Mouse (Mus musculus): Measurements from ENCODE around the gene Impg1. TPM values are rescaled to one million over a fixed set of nuclear protein-coding genes. Genes with fewer than 3 reads are reported as not detected.

Gene Impg1
- polyA plus RNA-seq, 1 experiment from 2014 or later = not detected

GRCm38 (mm10) chr9:80277770-80278169 is 187.5 kb downstream of the Impg1 start:
- Histone ChIP-seq H3K4me3 (replicated peaks; ENCODE audit: low read depth, low read length) (no peak overlapping the region), H3K27me3 (ENCODE audit: insufficient read depth, low read length) (no peaks in the 10 kb centered on the region), H3K9ac (ENCODE audit: low read depth, low read length) (no peak overlapping the region), H3K4me1 (replicated peaks; ENCODE audit: insufficient read depth, low read length) (no peaks in the 10 kb centered on the region), H3K9me3 (replicated peaks; ENCODE audit: low read length) (no peaks in the 10 kb centered on the region), H3K4me2 (ENCODE audit: low read length) (no peak overlapping the region), H3K27ac (no peak overlapping the region), H3K36me3 (ENCODE audit: insufficient read depth, low read length) (peaks cover 34% of the 10 kb centered on the region)
- ATAC-seq (replicated peaks; ENCODE audit: low FRiP score, low read depth) (no peak), DNase-seq (ENCODE audit: low spot score) (no peak)
- no peak for TF ChIP-seq CTCF (IDR thresholded peaks at IDR 0.05; ENCODE audit: low read depth)
- WGBS = 81% methylated on average over 6 of the region's 6 CpGs

- Histone ChIP-seq H3K9ac (ENCODE audit: low read depth, low read length) (no peak overlapping the region), H3K4me2 (ENCODE audit: low read length) (no peak overlapping the region), H3K27me3 (ENCODE audit: insufficient read depth, low read length) (no peaks in the 10 kb centered on the region), H3K27ac (no peak overlapping the region), H3K9me3 (replicated peaks; ENCODE audit: low read length) (no peaks in the 10 kb centered on the region), H3K36me3 (ENCODE audit: insufficient read depth, low read length) (peaks cover 32% of the 10 kb centered on the region), H3K4me3 (replicated peaks; ENCODE audit: low read depth, low read length) (no peak overlapping the region), H3K4me1 (replicated peaks; ENCODE audit: insufficient read depth, low read length) (no peaks in the 10 kb centered on the region)
- DNase-seq (ENCODE audit: low spot score) = no peak
- 55% methylated on average over 2 of the region's 2 CpGs for WGBS
- TF ChIP-seq CTCF (IDR thresholded peaks at IDR 0.05; ENCODE audit: low read depth) = no peak
- no peak for ATAC-seq (replicated peaks; ENCODE audit: low FRiP score, low read depth)
These were observed 188.1 kb downstream of the Impg1 start for GRCm38 (mm10) chr9:80277157-80277556.

GRCm38 (mm10) chr9:80275772-80276134 is 189.5 kb downstream of the Impg1 start:
- no peak overlapping the region for H3K27ac ChIP-seq
- H3K36me3 ChIP-seq (ENCODE audit: insufficient read depth, low read length) = peaks cover 32% of the 10 kb centered on the region
- no peak for TF ChIP-seq CTCF (IDR thresholded peaks at IDR 0.05; ENCODE audit: low read depth)
- ATAC-seq (replicated peaks; ENCODE audit: low FRiP score, low read depth) = no peak
- WGBS = 73% methylated on average over 1 of the region's 1 CpGs
- H3K4me1 ChIP-seq (replicated peaks; ENCODE audit: insufficient read depth, low read length) = no peaks in the 10 kb centered on the region
- no peaks in the 10 kb centered on the region for H3K27me3 ChIP-seq (ENCODE audit: insufficient read depth, low read length)
- no peaks in the 10 kb centered on the region for H3K9me3 ChIP-seq (replicated peaks; ENCODE audit: low read length)
- H3K4me3 ChIP-seq (replicated peaks; ENCODE audit: low read depth, low read length) = no peak overlapping the region
- DNase-seq (ENCODE audit: low spot score) = no peak
- H3K4me2 ChIP-seq (ENCODE audit: low read length) = no peak overlapping the region
- no peak overlapping the region for H3K9ac ChIP-seq (ENCODE audit: low read depth, low read length)

GRCm38 (mm10) chr9:80275053-80275771 is 190.1 kb downstream of the Impg1 start:
- peaks cover 32% of the 10 kb centered on the region for H3K36me3 ChIP-seq (ENCODE audit: insufficient read depth, low read length)
- DNase-seq (ENCODE audit: low spot score) (no peak), ATAC-seq (replicated peaks; ENCODE audit: low FRiP score, low read depth) (no peak)
- no peak overlapping the region for H3K4me2 ChIP-seq (ENCODE audit: low read length)
- WGBS = 75% methylated on average over 8 of the region's 8 CpGs
- H3K9me3 ChIP-seq (replicated peaks; ENCODE audit: low read length) = no peaks in the 10 kb centered on the region
- H3K9ac ChIP-seq (ENCODE audit: low read depth, low read length) = no peak overlapping the region
- H3K4me3 ChIP-seq (replicated peaks; ENCODE audit: low read depth, low read length) = no peak overlapping the region
- H3K27ac ChIP-seq = no peak overlapping the region
- no peaks in the 10 kb centered on the region for H3K4me1 ChIP-seq (replicated peaks; ENCODE audit: insufficient read depth, low read length)
- TF ChIP-seq CTCF (IDR thresholded peaks at IDR 0.05; ENCODE audit: low read depth) = no peak
- no peaks in the 10 kb centered on the region for H3K27me3 ChIP-seq (ENCODE audit: insufficient read depth, low read length)

GRCm38 (mm10) chr9:80272951-80273350 is 192.3 kb downstream of the Impg1 start:
- no peaks in the 10 kb centered on the region for H3K9me3 ChIP-seq (replicated peaks; ENCODE audit: low read length)
- H3K27ac ChIP-seq = no peak overlapping the region
- ATAC-seq (replicated peaks; ENCODE audit: low FRiP score, low read depth) = no peak
- H3K9ac ChIP-seq (ENCODE audit: low read depth, low read length) = no peak overlapping the region
- H3K36me3 ChIP-seq (ENCODE audit: insufficient read depth, low read length) = peaks cover 30% of the 10 kb centered on the region
- no peaks in the 10 kb centered on the region for H3K27me3 ChIP-seq (ENCODE audit: insufficient read depth, low read length)
- no peak for DNase-seq (ENCODE audit: low spot score)
- H3K4me3 ChIP-seq (replicated peaks; ENCODE audit: low read depth, low read length) = no peak overlapping the region
- 84% methylated on average over 1 of the region's 1 CpGs for WGBS
- no peak overlapping the region for H3K4me2 ChIP-seq (ENCODE audit: low read length)
- no peaks in the 10 kb centered on the region for H3K4me1 ChIP-seq (replicated peaks; ENCODE audit: insufficient read depth, low read length)
- TF ChIP-seq CTCF (IDR thresholded peaks at IDR 0.05; ENCODE audit: low read depth) = no peak

GRCm38 (mm10) chr9:80269596-80269995 is 195.7 kb downstream of the Impg1 start:
- H3K4me3 ChIP-seq (replicated peaks; ENCODE audit: low read depth, low read length) = no peak overlapping the region
- H3K9me3 ChIP-seq (replicated peaks; ENCODE audit: low read length) = no peaks in the 10 kb centered on the region
- no peaks in the 10 kb centered on the region for H3K27me3 ChIP-seq (ENCODE audit: insufficient read depth, low read length)
- H3K4me2 ChIP-seq (ENCODE audit: low read length) = no peak overlapping the region
- ATAC-seq (replicated peaks; ENCODE audit: low FRiP score, low read depth) = peak; percentile 86
- H3K36me3 ChIP-seq (ENCODE audit: insufficient read depth, low read length) = peaks cover 13% of the 10 kb centered on the region
- 25% methylated on average over 8 of the region's 8 CpGs for WGBS
- no peaks in the 10 kb centered on the region for H3K4me1 ChIP-seq (replicated peaks; ENCODE audit: insufficient read depth, low read length)
- no peak for TF ChIP-seq CTCF (IDR thresholded peaks at IDR 0.05; ENCODE audit: low read depth)
- DNase-seq (ENCODE audit: low spot score) = peak; percentile 31
- no peak overlapping the region for H3K9ac ChIP-seq (ENCODE audit: low read depth, low read length)
- H3K27ac ChIP-seq = no peak overlapping the region

GRCm38 (mm10) chr9:80266507-80266906 is 198.8 kb downstream of the Impg1 start:
- Histone ChIP-seq H3K4me3 (replicated peaks; ENCODE audit: low read depth, low read length) (no peak overlapping the region), H3K27ac (no peak overlapping the region), H3K27me3 (ENCODE audit: insufficient read depth, low read length) (no peaks in the 10 kb centered on the region), H3K36me3 (ENCODE audit: insufficient read depth, low read length) (peaks cover 7% of the 10 kb centered on the region), H3K4me1 (replicated peaks; ENCODE audit: insufficient read depth, low read length) (0 out of 2 replicates have a peak, but pooled peaks cover 7% of the 10 kb centered on the region), H3K9ac (ENCODE audit: low read depth, low read length) (no peak overlapping the region), H3K9me3 (replicated peaks; ENCODE audit: low read length) (no peaks in the 10 kb centered on the region), H3K4me2 (ENCODE audit: low read length) (no peak overlapping the region)
- no peak for TF ChIP-seq CTCF (IDR thresholded peaks at IDR 0.05; ENCODE audit: low read depth)
- 89% methylated on average over 7 of the region's 7 CpGs for WGBS
- no peak for DNase-seq (ENCODE audit: low spot score)
- ATAC-seq (replicated peaks; ENCODE audit: low FRiP score, low read depth) = no peak
